Mouse (Mus musculus) heart, postnatal 10 days (tissue): ENCODE data around the gene Ciz1. TPM values are rescaled to one million over a fixed set of nuclear protein-coding genes. Genes with fewer than 3 reads are reported as not detected.

ENCODE experiments used
- DNase-seq, 2 experiments: peaks; one replicate each; pipeline ENCODE4 v3.0.0; 2021
- intact Hi-C: fragments of 180-260 bp; cut with DNase I; formaldehyde crosslinking; loops from one replicate; pipeline ENCODE4 v1.15.1; 2025
- total RNA-seq, 2 experiments: library from RNA; stranded (reverse); gene quantifications; 2 replicates each; pipeline ENCODE4 v1.2.3; 2021

Ciz1 gene
- total RNA-seq, 2 experiments from 2014 or later: 37.4 to 39.3 TPM

- DNase-seq: no peak
- intact Hi-C loops: no loop called here
Observed at GRCm38 (mm10) chr2:32375317-32375940, 23.3 kb downstream of the Ciz1 start.

GRCm38 (mm10) chr2:32376963-32377362, 24.8 kb downstream of the Ciz1 start:
- no peak for DNase-seq
- intact Hi-C loops: no loop called here

- intact Hi-C loops: no loop called here
- DNase-seq: peak in 1 of 2 experiments; percentile 30
Observed at GRCm38 (mm10) chr2:32380001-32380500, 27.9 kb downstream of the Ciz1 start.

- intact Hi-C loops: loop anchor here (1.0 kb wide), 1 partner anchor 17 kb away; no protein-coding TSS in a partner anchor
- no peak for DNase-seq
Observed at GRCm38 (mm10) chr2:32381141-32381774, 29.1 kb downstream of the Ciz1 start.

- peak; percentile 95 for DNase-seq
- intact Hi-C loops: loop anchor here (1.0 kb wide), 1 partner anchor 17 kb away; no protein-coding TSS in a partner anchor
Observed at GRCm38 (mm10) chr2:32381775-32382223, 29.7 kb downstream of the Ciz1 start, which contains the start of gene 1110008P14Rik. Gene 1110008P14Rik, minus strand, starts transcription at chr2:32381938.

GRCm38 (mm10) chr2:32382689-32383088, 30.6 kb downstream of the Ciz1 start:
- no peak for DNase-seq
- intact Hi-C loops: no loop called here

- intact Hi-C loops: no loop called here
Observed at GRCm38 (mm10) chr2:32387706-32388490, 35.8 kb downstream of the Ciz1 start, which contains the start of gene Lcn2. Gene Lcn2, minus strand, starts transcription at chr2:32388252.

GRCm38 (mm10) chr2:32389157-32389556, 37.0 kb downstream of the Ciz1 start:
- no peak for DNase-seq
- intact Hi-C loops: no loop called here

More at GRCm38 (mm10) chr2:32387706-32388490, 35.8 kb downstream of the Ciz1 start, which contains the start of gene Lcn2:
- no peak for DNase-seq

GRCm38 (mm10) chr2:32390871-32391270, 38.7 kb downstream of the Ciz1 start:
- DNase-seq: no peak
- intact Hi-C loops: no loop called here

- peak; percentile 28 to 33 for DNase-seq
- intact Hi-C loops: no loop called here
Observed at GRCm38 (mm10) chr2:32392063-32392462, 39.9 kb downstream of the Ciz1 start.

- DNase-seq: peak; percentile 49 to 58
- intact Hi-C loops: no loop called here
Observed at GRCm38 (mm10) chr2:32394973-32395372, 42.8 kb downstream of the Ciz1 start.

- intact Hi-C loops: no loop called here
Observed at GRCm38 (mm10) chr2:32395484-32395945, 43.4 kb downstream of the Ciz1 start, which contains the start of gene Ptges2. Gene Ptges2, plus strand, starts transcription at chr2:32395896.

GRCm38 (mm10) chr2:32395946-32396621, 44.0 kb downstream of the Ciz1 start:
- peak; percentile 93 to 95 for DNase-seq
- intact Hi-C loops: no loop called here

More at GRCm38 (mm10) chr2:32395484-32395945, 43.4 kb downstream of the Ciz1 start, which contains the start of gene Ptges2:
- peak; percentile 94 to 95 for DNase-seq

- DNase-seq: no peak
- intact Hi-C loops: no loop called here
Observed at GRCm38 (mm10) chr2:32396695-32397094, 44.6 kb downstream of the Ciz1 start.

- intact Hi-C loops: loop anchor here (1.0 kb wide), 2 partner anchors 83 to 162 kb away; no protein-coding TSS in a partner anchor
- peak; percentile 93 to 98 for DNase-seq
Observed at GRCm38 (mm10) chr2:32404663-32405062, 52.5 kb downstream of the Ciz1 start.

GRCm38 (mm10) chr2:32407144-32407824, 55.2 kb downstream of the Ciz1 start:
- intact Hi-C loops: no loop called here
- DNase-seq: no peak

GRCm38 (mm10) chr2:32408429-32409424, 56.6 kb downstream of the Ciz1 start:
- intact Hi-C loops: no loop called here
- DNase-seq: no peak

GRCm38 (mm10) chr2:32411407-32411806, 59.3 kb downstream of the Ciz1 start:
- intact Hi-C loops: no loop called here

More at GRCm38 (mm10) chr2:32411407-32411806, 59.3 kb downstream of the Ciz1 start:
- DNase-seq: no peak
